Mouse (Mus musculus) c-Kit-positive CD71-negative TER-119-negative erythroid progenitor cells, embryonic 14.5 days (primary cell): ENCODE measurements around the gene Ptdss2.
A peak's percentile ranks its signal among the peaks of the same experiment; 100 is the strongest.

Experiments used
- DNase-seq: peaks from one replicate; pipeline ENCODE4 v3.0.0-alpha.2; 2013; ENCODE audit warnings: low read depth

The Ptdss2 gene

GRCm38 (mm10) chr7:141173323-141173850 lies 51.2 kb downstream of the Ptdss2 start:
- DNase-seq, result no peak

GRCm38 (mm10) chr7:141175068-141175467 lies 52.9 kb downstream of the Ptdss2 start:
- DNase-seq, result no peak

GRCm38 (mm10) chr7:141176173-141176572 lies 54.0 kb downstream of the Ptdss2 start:
- DNase-seq, result peak; percentile 87

DNA sequence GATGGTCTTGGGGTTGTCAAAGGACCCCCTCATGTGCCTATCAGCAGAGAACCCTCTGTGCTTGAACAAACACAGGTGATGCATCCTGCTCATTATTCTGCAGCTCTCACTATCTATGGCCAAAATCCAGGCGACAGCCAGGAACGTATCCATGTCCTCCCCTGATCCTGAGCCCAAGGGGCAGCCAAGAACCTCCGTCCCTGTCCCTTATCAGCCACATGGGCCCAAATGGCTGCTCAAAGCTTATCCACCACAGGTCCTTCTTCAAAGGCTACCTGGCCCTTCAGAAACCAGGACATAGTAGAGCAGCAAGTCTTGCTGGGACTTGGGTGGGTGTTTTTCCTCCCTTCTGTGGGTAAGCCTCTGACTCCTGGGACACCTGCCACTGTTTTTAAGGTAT lies 66.0 kb downstream of the Ptdss2 start:
- DNase-seq, result no peak

- no peak for DNase-seq
Observed at GRCm38 (mm10) chr7:141188733-141189132, 66.6 kb downstream of the Ptdss2 start.

DNA sequence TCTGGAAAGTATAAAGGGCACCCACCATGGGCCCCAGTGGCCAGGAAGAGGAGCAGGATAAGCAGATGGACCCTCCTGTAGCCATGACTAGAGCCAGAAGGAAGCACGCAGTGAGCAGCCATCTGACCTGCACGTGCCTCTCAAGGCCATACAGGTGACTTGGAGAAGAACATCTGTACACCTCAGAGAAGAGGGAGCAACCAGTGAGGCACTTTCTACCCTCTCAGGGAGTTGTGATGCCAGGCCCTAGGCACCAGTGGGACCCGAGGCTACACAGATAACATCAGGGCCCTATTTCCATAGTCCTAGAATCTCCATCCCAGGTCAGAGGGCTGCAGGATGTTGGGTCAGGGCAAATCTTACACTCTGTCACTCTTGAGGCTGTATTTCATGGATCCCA lies 68.0 kb downstream of the Ptdss2 start:
- DNase-seq, result no peak

DNA sequence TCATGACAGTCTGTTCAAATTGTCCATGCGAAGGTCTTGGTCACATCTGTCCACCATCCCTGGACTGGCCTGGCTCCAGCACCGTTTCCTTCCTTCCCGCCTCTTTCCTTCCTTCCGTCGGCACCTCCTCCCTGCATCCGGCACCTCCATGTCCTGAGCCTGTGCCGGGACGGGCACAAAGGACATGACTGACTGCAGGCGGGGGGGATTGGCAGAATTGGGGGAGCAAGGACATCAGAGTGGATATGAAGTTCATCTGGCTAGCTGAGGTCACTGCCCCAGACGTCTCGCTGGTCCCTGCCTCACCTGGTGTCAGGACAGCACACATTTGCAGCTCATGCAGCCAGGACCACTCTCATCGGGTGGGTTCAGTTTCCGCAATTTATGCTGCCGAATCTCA lies 68.9 kb downstream of the Ptdss2 start:
- DNase-seq, result no peak

DNA sequence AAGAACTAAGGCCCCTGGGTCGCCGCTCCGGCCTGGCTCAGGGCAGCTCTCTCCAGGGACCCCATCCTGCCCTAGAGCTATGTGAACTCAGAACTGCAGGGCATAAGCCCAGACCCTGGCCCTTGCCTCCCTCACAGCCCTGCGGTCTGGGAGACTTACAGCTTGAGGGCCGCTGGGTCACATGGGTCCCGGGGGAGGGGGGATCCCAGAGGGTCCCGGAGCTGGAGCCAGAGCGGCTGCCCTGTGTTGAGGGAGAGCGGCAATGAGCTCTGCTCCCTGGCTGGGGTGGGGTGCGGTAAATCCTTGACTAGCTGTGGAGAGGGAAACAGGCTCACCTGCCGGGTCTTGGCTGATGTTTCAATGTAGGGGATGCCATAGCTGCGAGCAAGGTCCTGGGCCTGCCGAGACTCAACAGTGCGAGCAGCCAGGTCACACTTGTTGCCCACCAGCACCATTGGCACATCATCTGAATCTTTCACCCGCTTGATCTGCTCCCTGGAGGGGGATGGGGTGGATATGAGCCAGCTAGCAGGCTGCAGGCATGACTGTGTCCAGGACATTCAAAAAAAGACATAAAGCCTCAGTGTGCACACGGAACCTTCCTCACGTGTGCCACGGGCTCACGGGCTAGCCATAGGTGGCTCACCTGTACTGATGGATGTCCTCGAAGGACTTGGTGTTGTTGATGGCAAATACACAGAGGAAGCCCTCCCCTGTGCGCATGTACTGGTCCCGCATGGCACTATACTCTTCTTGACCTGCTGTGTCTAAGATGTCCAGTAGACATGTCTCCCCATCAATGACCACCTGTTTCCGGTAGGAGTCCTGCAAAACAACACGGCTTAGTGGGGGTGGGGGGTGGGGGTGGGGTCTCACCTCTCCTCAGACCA lies 69.9 kb downstream of the Ptdss2 start:
- DNase-seq, result no peak

DNA sequence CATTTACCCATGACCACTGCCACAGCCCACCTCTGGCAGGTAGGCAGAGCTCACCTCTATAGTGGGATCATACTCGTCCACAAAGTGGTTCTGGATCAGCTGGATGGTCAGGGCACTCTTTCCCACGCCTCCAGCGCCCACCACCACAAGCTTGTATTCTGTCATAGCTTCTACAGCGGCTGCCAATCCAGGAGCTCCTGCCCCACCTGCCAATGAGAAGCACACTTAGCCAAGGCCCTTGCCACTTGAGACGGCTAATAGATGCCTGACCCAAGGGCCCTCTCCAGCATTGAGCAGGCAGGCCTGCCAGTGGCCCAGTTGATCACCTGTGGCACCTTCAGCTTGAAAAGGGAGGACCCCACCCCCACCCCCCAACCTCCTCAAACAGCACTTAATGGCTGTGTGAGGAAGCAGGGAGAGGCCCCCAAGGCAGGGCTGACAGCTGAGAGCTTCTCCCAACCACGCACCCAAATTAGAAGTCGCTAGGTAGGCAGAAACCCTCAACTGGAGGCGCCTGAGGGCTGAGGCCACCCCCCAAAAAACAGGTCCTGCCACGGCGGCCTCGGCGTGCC lies 70.7 kb downstream of the Ptdss2 start:
- DNase-seq, result no peak

DNA sequence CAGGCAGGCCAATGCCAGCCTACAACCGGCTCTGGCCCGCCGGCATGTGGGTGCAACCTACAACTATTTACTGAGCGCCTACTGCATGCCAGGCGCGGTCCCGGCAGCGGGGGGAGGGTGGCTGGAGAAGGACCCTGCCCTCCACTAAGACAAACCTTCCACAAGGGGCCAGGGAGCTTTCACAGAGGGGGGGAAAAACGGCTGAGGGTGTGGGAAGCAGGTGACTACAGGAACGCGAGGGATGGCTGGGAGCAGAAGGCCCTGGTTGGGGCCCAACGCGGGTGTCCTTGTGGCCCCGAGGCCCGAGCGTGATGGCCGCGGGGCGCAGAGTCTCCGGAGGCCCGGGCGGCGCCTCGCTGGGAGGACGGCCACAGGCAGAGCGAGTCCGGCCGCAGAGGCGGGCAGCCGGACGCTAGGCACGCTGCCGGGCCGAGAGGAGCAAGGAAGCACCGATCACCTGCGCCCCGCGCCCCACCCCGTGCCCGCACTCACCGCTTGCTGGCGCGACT lies 71.2 kb downstream of the Ptdss2 start:
- no peak for DNase-seq

GRCm38 (mm10) chr7:141193948-141194347 lies 71.8 kb downstream of the Ptdss2 start, which contains the start of the genes Hras and Lrrc56:
TSS of gene Hras (minus strand) at chr7:141194005.
TSS of gene Lrrc56 (plus strand) at chr7:141194157.
- DNase-seq, result peak; percentile 97

- DNase-seq, result no peak
Observed at GRCm38 (mm10) chr7:141194409-141194808, 72.2 kb downstream of the Ptdss2 start.

GRCm38 (mm10) chr7:141194830-141195229 lies 72.6 kb downstream of the Ptdss2 start:
- DNase-seq, result peak; percentile 83

- DNase-seq, result no peak
Observed at GRCm38 (mm10) chr7:141195754-141196153, 73.6 kb downstream of the Ptdss2 start.

DNA sequence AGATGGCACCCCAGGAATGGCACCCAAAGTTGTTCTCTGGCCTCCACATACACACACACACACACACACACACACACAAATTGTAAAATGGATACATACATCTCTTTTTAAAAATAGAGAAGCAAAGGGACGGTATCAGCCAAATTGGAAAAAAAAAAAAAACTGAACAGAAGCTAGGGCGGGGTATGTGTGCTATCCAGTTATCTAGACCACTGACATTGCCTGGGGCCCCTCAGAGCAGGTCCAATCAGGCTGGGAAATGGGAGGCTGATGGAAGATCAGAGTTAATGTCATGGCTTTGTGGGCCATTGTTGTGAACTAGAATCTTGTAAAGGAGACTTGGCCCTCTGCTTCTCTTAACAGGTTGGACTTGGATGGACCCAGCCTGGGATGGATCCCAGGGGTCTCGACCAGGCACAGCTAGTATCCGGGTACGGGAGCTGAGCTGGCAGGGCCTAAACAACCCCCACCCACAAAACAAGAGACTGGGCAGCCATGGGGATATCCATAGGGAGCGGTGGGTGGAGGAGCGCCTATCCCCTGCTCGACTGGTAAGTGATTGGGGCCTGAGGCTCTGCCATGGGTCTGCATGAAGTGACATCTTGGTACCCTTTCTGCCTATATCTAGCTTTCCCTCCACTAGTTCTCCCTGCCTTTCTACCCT lies 74.6 kb downstream of the Ptdss2 start:
- DNase-seq, result no peak

DNA sequence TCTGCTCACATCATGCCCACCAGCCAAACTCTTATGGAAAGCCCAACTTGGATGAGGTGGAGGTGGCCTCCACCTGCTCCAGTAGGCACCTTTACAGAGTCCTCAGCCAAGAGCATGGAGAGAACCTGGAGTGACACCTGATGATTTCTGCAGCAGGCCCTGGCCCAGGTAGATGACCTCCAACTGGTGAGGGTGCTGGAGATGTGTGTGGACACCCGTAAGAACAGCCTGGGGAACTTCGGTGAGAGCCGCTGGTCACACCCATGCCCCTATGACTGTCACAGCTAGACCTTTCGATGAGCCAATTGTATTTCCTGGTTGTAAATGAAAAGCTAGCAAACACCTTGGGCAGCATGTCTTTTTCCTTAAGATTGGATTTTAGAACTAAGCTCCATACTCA lies 75.9 kb downstream of the Ptdss2 start:
- no peak for DNase-seq

GRCm38 (mm10) chr7:141204546-141204945 lies 82.4 kb downstream of the Ptdss2 start:
- DNase-seq, result no peak

DNA sequence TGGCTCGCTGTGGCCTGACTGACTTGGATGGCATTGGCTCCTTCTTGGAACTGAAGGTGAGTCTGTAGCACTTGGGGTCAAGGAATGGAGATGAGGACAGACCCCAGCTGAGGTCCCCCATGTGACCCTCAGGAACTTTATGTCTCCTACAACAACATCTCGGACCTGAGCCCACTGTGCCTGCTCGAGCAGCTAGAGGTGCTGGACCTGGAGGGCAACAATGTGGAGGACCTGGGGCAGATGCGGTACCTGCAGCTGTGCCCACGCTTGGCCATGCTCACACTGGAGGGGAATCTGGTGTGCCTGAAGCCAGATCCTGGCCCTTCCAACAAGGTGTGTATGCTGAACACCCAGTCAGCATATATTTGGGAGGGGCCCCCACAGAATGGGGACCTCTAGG lies 83.3 kb downstream of the Ptdss2 start:
- DNase-seq, result no peak

GRCm38 (mm10) chr7:141206182-141206937 lies 84.2 kb downstream of the Ptdss2 start:
- no peak for DNase-seq
